Mouse (Mus musculus): ENCODE measurements around the gene Timp1.

GRCm38 (mm10) chrX:20915075-20915474 lies 45.1 kb downstream of the Timp1 start:
- TF ChIP-seq GATA1 (IDR thresholded peaks at IDR 0.05; ENCODE audit: low read length), result no peak
- TF ChIP-seq TAL1 (IDR thresholded peaks at IDR 0.05; ENCODE audit: low read length), result no peak

Data from erythroblast, embryonic 14.5 days (primary cell).